Mouse (Mus musculus) bone marrow, adult 2 months (tissue): Measurements from ENCODE around the gene Atg101.

Experiments used
- CTCF ChIP-seq: fragments of 200-500 bp; IDR thresholded peaks from 2 replicates; pipeline ENCODE4 v1.5.1; 2011; ENCODE audit warnings: low read length, control low read depth; ENCODE audit not compliant: control insufficient read depth, insufficient read depth
- POLR2A ChIP-seq: fragments of 200-500 bp; IDR thresholded peaks from 2 replicates; pipeline ENCODE4 v1.6.1; 2011; ENCODE audit warnings: low read depth, mild to moderate bottlenecking, control low read depth, low read length, borderline replicate concordance; ENCODE audit not compliant: control insufficient read depth

DNA sequence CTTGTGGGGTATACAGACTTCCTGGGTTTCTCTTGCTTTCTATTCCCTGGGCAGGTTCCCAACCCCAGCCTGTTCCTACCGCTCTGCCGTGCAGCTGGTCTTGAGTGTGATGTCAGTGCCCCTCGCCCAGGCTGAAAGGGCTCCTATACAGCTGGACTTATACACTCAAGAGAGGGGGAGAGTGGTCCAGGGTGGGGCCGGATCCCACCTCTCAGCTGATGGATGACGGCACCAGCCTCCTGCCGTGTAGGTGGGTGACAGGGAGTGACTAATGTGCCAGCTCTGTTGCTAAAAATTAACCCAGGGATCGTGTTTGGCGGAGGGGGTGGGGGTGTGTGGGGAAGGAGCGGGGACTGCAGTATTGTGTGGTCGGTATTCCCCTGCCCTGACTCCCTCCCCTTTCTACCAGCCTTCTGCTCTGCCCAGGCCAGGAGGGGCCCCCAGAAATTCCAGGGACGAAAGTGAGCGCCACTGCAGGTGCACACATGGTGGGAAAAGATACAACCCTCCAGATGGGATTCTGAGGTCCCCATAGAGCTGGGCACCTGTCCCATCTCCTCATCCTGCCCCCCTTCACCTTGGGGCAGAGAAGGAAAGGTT is 48.2 kb upstream of the Atg101 start:
- TF ChIP-seq CTCF (no peak), POLR2A (no peak)
